Mouse (Mus musculus) intestine, embryonic 15.5 days (tissue): Measurements from ENCODE around the gene Efcab9. TPM values are rescaled to one million over a fixed set of nuclear protein-coding genes. Genes with fewer than 3 reads are reported as not detected.

ENCODE experiments used
- ATAC-seq: fragments of 200-750 bp; cut with Nextera tagmentation; 2 replicates; pipeline ENCODE4 v1.8.0; 2017; ENCODE audit warnings: moderate TSS enrichment, moderate library complexity
- H3K27ac ChIP-seq: fragments of 300-500 bp; sonication (generic); 2 replicates; pipeline ENCODE4 v1.5.1; 2015; ENCODE audit warnings: mild to moderate bottlenecking, inconsistent platforms
- H3K27me3 ChIP-seq: fragments of 300-500 bp; sonication (generic); replicated peaks from 2 replicates; pipeline ENCODE4 v1.6.1; 2015; ENCODE audit warnings: inconsistent platforms
- H3K36me3 ChIP-seq: fragments of 300-500 bp; sonication (generic); 2 replicates; pipeline ENCODE4 v1.6.1; 2015; ENCODE audit warnings: inconsistent platforms
- H3K4me1 ChIP-seq: fragments of 300-500 bp; sonication (generic); replicated peaks from 2 replicates; pipeline ENCODE4 v1.6.1; 2015; ENCODE audit warnings: inconsistent platforms
- H3K4me2 ChIP-seq: fragments of 300-500 bp; sonication (generic); replicated peaks from 2 replicates; pipeline ENCODE4 v1.6.1; 2015; ENCODE audit warnings: mild to moderate bottlenecking, inconsistent platforms
- H3K4me3 ChIP-seq: fragments of 300-500 bp; sonication (generic); replicated peaks from 2 replicates; pipeline ENCODE4 v1.5.1; 2015; ENCODE audit warnings: inconsistent platforms
- H3K9ac ChIP-seq: fragments of 300-500 bp; sonication (generic); 2 replicates; pipeline ENCODE4 v1.6.1; 2015; ENCODE audit warnings: inconsistent platforms
- H3K9me3 ChIP-seq: fragments of 300-500 bp; sonication (generic); 2 replicates; pipeline ENCODE4 v1.6.1; 2016; ENCODE audit warnings: inconsistent platforms
- WGBS: fragments of 180-500 bp; shearing (Covaris S2); methylation state at CpG from one replicate; pipeline ENCODE4 v1.1.7; 2015; 5-methylcytosine and 5-hydroxymethylcytosine counted together
- polyA plus RNA-seq: library from polyadenylated mRNA; unstranded; fragments of >200 nt; fragmentation: Nextera tagmentation; extraction: Ambion mirVana; gene quantifications from 2 replicates; pipeline ENCODE4 v1.2.1, GENCODE M21; 2015

The Efcab9 gene
- polyA plus RNA-seq, 1 experiment from 2014 or later = 0.64 TPM

DNA sequence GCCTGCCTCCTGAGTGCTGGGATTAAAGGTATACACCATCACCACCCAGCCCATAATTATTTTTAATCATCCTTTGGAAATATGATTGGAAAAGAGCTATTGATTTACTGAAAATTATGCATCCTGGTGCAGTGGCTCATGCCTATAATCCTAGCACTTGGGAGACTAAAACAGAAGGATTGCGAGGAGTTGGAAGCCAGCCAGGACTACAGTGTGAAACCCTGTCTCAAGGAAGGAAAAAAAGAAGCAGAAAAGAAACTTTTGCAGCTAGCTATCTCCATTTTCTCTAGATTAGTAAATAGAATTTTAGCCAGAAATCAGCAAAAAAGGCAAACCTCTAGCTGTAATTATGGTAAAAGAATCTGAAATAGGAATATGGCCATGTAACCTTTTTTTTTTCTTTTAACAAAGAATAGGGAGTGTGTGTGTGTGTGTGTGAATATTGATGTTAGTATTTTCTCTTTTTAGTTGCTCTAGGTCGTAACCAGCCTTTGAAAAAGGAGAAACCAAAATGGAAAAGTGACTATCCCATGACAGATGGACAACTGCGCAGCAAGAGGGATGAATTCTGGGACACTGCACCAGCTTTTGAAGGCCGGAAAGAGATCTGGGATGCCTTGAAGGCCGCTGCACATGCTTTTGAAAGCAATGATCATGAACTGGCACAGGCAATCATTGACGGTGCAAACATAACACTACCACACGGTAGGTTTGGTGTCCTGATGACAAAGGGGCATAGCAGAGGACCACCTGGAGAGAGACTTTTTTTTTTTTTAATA lies 32.9 kb downstream of the Efcab9 start:
- WGBS = 82% methylated on average over 7 of the region's 7 CpGs
- no peak for ATAC-seq
- no peaks in the 10 kb centered on the region for H3K36me3 ChIP-seq
- H3K27me3 ChIP-seq = no peaks in the 10 kb centered on the region
- no peak overlapping the region for H3K4me2 ChIP-seq
- H3K27ac ChIP-seq = no peak overlapping the region
- H3K9ac ChIP-seq = no peak overlapping the region
- no peak overlapping the region for H3K4me3 ChIP-seq
- 0 out of 2 replicates have a peak, but pooled peaks cover 4% of the 10 kb centered on the region for H3K4me1 ChIP-seq
- no peaks in the 10 kb centered on the region for H3K9me3 ChIP-seq

DNA sequence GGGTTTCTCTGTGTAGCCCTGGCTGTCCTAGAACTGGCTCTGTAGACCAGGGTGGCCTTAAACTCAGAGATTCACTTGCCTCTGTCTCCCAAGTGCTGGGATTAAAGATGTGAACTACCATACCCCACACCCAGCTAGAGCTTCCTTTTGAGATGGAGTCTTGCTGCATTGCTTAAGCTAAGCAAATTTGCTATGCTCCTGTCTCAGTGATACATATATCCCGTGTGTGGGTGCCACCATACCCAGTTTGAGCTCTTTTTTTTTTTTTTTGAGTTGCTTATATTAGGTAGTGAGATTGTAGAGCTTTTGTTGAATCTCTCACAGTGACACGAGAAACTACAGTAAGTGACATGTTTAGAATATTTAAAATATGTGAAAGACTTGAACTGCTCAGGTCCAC lies 36.6 kb downstream of the Efcab9 start:
- Histone ChIP-seq H3K4me3 (no peak overlapping the region), H3K4me2 (no peak overlapping the region), H3K9ac (no peak overlapping the region), H3K27me3 (no peaks in the 10 kb centered on the region), H3K4me1 (0 out of 2 replicates have a peak, but pooled peaks cover 4% of the 10 kb centered on the region), H3K27ac (no peak overlapping the region), H3K9me3 (no peaks in the 10 kb centered on the region), H3K36me3 (no peaks in the 10 kb centered on the region)
- no peak for ATAC-seq
- WGBS = 60% methylated on average over 2 of the region's 2 CpGs

DNA sequence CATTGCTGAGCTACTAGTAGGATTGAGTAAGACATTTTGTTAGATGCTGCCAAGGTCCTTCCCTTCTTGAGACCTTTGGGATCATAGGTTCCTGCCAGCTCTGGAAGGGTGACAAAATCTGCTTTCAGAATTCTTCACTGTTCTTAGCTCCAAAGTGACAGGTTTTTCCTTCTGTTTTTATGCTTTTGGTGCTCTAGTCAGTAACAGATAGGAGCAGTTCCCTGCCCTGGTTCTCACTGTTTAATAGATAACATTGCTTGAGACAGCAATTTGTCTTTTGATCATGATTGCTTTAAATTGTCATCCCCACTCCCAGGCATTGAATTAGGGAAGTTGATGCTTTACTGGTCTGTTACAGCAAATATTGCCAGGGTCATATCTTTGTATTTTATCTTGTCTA lies 38.6 kb downstream of the Efcab9 start:
- Histone ChIP-seq H3K27me3 (no peaks in the 10 kb centered on the region), H3K4me3 (no peak overlapping the region), H3K9ac (no peak overlapping the region), H3K36me3 (no peaks in the 10 kb centered on the region), H3K4me2 (no peak overlapping the region), H3K4me1 (peaks cover 15% of the 10 kb centered on the region), H3K27ac (no peak overlapping the region), H3K9me3 (no peaks in the 10 kb centered on the region)
- ATAC-seq = no peak

DNA sequence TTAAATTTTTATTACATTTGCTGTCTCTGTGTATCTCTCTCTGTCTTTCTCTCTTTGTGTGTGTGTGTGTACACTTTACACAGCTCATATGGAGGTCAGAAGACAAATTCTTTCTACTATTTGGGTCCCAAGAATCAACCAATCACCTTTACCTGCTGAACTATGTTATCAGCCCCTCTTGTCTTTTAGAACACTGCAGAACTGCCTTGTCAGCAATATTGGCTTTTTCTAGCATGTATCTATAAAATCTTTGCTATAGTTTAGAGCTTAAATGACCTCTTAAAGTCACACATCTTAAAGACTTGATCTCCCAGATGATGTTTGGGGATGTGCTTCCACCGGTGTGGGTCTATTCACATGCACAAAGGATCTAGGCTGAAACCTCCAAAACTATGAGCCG lies 40.8 kb downstream of the Efcab9 start:
- Histone ChIP-seq H3K27me3 (no peaks in the 10 kb centered on the region), H3K9ac (no peak overlapping the region), H3K9me3 (no peaks in the 10 kb centered on the region), H3K36me3 (no peaks in the 10 kb centered on the region), H3K27ac (no peak overlapping the region), H3K4me3 (no peak overlapping the region), H3K4me1 (peaks cover 14% of the 10 kb centered on the region), H3K4me2 (no peak overlapping the region)
- no peak for ATAC-seq
- WGBS = 99% methylated on average over 2 of the region's 2 CpGs

DNA sequence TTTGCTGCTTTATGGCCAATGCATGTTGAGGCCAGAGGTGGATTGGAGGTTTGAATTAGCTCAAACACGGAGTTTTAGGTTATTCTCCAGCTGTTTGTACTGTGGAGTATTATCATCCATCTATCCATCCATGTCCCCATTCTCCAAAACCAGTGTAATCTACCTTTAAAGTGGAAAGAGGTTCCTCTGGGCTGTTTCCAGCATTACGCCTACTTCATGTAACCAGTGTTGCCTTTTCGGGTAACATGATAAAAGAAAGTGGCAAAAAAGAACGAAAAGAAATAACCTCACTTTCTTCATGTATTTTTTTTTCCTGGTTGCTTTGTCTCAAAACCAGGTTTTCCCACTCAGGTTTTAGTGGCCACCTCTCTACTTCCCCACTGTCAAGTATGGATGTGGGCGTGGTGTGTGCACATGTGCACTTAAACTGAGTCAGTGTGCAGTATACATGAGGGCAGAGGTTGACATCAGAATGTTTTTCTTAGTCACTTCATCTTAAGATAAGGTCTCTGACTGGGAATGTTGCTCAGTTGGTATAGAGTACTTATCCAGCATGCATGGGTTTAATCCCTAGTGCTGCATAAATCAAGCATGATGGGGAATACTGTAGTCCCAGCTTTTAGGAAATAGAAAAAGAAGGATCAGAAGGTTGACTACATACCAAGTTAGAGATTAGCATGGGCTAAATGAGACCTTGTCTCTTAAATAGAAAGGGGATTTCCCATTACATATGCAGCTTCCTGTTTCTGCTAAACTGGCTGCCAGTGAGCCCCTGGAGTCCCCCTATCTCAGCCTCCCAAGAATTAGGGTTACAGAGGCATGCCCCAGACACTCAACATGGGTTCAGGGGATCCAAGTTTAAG lies 42.8 kb downstream of the Efcab9 start:
- Histone ChIP-seq H3K9ac (no peak overlapping the region), H3K9me3 (no peaks in the 10 kb centered on the region), H3K4me2 (no peak overlapping the region), H3K4me1 (peaks cover 14% of the 10 kb centered on the region), H3K36me3 (no peaks in the 10 kb centered on the region), H3K27ac (no peak overlapping the region), H3K27me3 (no peaks in the 10 kb centered on the region), H3K4me3 (no peak overlapping the region)
- ATAC-seq = peak; percentile 85
- 70% methylated on average over 5 of the region's 5 CpGs for WGBS

DNA sequence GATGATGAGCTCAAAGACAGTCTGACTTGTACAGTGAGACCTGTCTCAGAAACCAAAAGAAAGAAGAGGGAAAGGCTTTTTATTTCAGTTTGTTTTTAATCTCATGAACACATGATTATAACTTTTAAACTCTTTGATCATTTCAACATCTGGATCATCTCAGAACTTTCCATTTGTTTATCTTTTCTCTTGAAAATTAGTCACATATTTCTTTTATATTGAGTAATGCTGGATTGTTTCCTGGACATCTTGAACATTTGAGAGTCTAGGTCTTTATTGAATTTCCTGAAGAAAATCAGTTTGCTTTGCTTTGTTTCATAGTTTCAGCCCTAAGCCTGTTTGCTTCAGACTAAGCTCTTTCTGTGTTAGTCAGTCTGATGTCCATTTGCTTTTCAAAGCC lies 43.5 kb downstream of the Efcab9 start:
- no peaks in the 10 kb centered on the region for H3K27me3 ChIP-seq
- H3K27ac ChIP-seq = no peak overlapping the region
- H3K9ac ChIP-seq = no peak overlapping the region
- no peak for ATAC-seq
- no peaks in the 10 kb centered on the region for H3K36me3 ChIP-seq
- no peak overlapping the region for H3K4me3 ChIP-seq
- peaks cover 14% of the 10 kb centered on the region for H3K4me1 ChIP-seq
- H3K4me2 ChIP-seq = no peak overlapping the region
- H3K9me3 ChIP-seq = no peaks in the 10 kb centered on the region

DNA sequence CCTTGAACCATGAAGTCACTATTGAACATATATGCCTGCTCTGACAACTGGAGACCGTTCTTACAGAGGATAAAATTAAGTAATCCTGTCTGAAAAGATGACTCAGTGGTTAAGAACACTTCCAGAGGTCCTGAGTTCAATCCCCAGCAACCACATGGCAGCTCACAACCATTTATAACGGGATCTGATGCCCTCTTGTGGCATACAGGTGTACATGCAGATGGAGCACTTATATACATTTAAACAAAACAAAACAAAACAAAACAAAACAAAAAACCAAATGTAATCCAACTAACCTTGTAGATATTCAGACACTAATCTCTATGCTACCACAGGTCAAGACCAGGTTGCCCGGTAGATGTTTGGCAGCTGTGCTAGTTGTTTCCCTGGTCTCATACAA lies 44.4 kb downstream of the Efcab9 start:
- Histone ChIP-seq H3K9me3 (no peaks in the 10 kb centered on the region), H3K27ac (no peak overlapping the region), H3K9ac (no peak overlapping the region), H3K36me3 (no peaks in the 10 kb centered on the region), H3K27me3 (no peaks in the 10 kb centered on the region), H3K4me2 (no peak overlapping the region), H3K4me3 (no peak overlapping the region), H3K4me1 (peaks cover 14% of the 10 kb centered on the region)
- 87% methylated on average over 3 of the region's 3 CpGs for WGBS
- ATAC-seq = no peak

DNA sequence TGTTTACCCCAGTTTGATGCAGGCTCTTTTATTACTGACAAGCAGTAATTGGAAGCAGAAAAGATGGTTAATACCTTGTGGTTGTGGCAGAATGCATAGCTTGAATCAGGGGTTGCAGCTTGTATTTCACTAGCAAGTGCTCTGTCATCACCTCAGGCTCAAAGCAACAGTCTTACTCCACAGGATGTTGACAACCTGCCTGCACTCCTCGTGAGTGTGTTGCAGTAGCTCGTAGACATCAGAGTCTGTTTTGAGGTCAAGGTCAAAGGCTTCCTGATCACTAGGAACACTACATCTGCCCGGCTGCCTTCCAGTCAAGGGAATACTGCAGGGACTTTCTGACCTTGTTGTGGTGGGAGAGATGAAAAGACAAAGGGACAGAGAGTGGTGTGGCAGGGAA lies 45.3 kb downstream of the Efcab9 start:
- Histone ChIP-seq H3K4me1 (peaks cover 14% of the 10 kb centered on the region), H3K4me2 (no peak overlapping the region), H3K9me3 (no peaks in the 10 kb centered on the region), H3K4me3 (no peak overlapping the region), H3K27me3 (no peaks in the 10 kb centered on the region), H3K27ac (no peak overlapping the region), H3K36me3 (no peaks in the 10 kb centered on the region), H3K9ac (no peak overlapping the region)
- 43% methylated on average over 3 of the region's 3 CpGs for WGBS
- ATAC-seq = no peak

DNA sequence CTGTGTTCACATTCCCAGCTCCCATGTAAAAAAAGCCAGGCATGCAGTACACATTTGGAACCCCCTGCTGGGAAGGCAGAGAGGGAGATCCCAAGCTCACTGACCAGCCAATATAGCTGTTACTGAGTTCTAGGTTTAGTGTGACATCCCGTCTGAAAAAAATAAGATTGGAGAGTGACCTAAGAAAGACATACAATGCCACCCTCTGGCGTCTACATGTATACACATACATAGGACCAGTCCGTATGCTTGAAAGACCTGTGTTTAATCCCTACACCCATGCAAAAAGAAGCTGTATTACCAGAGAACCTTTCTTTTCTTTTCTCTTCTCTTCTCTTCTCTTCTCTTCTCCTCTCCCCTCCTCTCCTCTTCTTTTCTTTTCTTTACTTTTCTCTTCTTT lies 46.6 kb downstream of the Efcab9 start:
- Histone ChIP-seq H3K36me3 (no peaks in the 10 kb centered on the region), H3K27ac (no peak overlapping the region), H3K9me3 (no peaks in the 10 kb centered on the region), H3K4me3 (no peak overlapping the region), H3K9ac (no peak overlapping the region), H3K4me2 (no peak overlapping the region), H3K27me3 (no peaks in the 10 kb centered on the region), H3K4me1 (peaks cover 14% of the 10 kb centered on the region)
- WGBS = 66% methylated on average over 3 of the region's 3 CpGs
- no peak for ATAC-seq

DNA sequence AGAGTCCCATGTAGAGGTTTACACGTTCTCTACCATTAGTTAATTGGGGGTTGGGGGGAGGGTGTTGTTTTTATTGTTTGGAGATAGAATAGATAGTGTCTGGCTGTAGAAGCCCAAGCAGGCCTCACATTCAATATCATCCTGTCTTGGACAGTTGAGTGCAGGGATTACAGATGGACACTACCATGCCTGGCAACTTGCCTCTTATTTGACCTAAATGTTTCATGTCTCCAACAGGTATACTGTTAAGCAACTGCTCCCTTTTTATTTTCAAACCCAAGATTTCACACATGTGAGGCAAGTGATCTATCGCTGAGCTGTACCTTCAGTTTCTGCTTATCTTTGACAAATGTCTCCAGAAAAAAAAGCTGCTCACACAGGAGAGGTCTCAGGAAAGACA lies 50.4 kb downstream of the Efcab9 start:
- Histone ChIP-seq H3K27ac (no peak overlapping the region), H3K4me1 (no peaks in the 10 kb centered on the region), H3K9ac (no peak overlapping the region), H3K9me3 (no peaks in the 10 kb centered on the region), H3K27me3 (no peaks in the 10 kb centered on the region), H3K4me2 (no peak overlapping the region), H3K36me3 (no peaks in the 10 kb centered on the region), H3K4me3 (no peak overlapping the region)
- no peak for ATAC-seq
- 60% methylated on average over 2 of the region's 2 CpGs for WGBS

DNA sequence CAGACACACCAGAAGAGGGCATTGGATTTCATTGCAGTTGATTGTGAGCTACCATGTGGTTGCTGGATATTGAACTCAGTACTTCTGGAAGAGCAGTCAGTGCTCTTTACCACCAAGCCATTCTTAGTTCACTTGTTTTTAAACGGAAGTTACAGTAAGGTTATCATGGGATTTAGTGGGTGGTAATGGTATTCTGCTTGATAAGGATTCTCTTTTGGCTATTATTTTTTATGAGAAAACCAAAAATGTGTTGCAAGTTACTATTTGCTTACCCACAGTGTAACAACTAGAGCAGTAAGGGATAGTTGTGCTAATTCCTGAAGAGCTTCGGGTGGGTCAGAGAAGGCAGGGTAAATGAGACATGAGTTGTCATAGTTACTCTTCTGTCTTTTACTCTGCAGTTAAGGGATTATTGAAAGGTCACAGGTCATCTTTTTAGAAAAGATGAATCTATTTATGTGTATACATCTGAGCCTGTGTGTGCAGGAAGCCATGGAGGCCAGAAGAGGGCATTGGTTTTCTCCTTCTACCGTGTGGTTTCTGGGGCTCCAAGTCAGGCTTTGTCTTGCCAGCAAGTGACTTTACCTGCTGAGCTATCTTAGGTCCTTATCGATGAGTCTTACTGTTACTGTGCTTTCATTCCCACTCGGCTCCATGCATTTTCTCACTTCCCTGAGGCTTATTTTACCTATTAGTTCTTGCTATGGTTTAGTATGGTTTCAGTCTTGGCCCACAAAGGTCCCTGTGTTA lies 56.2 kb downstream of the Efcab9 start:
- ATAC-seq = no peak
- no peak overlapping the region for H3K4me2 ChIP-seq
- H3K27ac ChIP-seq = no peak overlapping the region
- 79% methylated on average over 5 of the region's 5 CpGs for WGBS
- H3K27me3 ChIP-seq = no peaks in the 10 kb centered on the region
- H3K4me3 ChIP-seq = no peak overlapping the region
- no peaks in the 10 kb centered on the region for H3K9me3 ChIP-seq
- H3K4me1 ChIP-seq = no peaks in the 10 kb centered on the region
- no peak overlapping the region for H3K9ac ChIP-seq
- no peaks in the 10 kb centered on the region for H3K36me3 ChIP-seq

DNA sequence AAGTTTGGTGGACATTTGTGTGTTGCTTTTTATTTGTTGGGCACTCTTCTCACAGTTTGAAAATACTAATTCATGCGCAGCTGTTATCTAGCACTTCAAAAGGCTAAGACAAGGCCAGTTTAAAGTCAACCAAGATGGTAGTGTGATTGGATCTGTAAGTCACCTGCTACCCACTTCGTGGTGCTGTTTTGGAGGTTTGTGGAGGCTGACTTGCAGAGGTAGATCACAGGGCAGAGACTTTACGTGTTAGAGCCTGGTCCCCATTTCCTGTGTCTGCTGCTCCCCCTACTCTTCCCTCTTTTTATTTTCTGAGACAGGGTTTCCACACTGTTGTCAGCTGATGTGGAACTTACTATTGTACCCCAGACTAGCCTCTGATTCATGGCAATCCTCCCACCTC lies 57.2 kb downstream of the Efcab9 start:
- Histone ChIP-seq H3K27me3 (no peaks in the 10 kb centered on the region), H3K9ac (no peak overlapping the region), H3K9me3 (no peaks in the 10 kb centered on the region), H3K4me3 (no peak overlapping the region), H3K36me3 (no peaks in the 10 kb centered on the region), H3K4me1 (no peaks in the 10 kb centered on the region), H3K27ac (no peak overlapping the region), H3K4me2 (no peak overlapping the region)
- no peak for ATAC-seq
- 77% methylated on average over 3 of the region's 3 CpGs for WGBS
